Mouse (Mus musculus): Measurements from ENCODE around the gene B4galnt3.

DNA sequence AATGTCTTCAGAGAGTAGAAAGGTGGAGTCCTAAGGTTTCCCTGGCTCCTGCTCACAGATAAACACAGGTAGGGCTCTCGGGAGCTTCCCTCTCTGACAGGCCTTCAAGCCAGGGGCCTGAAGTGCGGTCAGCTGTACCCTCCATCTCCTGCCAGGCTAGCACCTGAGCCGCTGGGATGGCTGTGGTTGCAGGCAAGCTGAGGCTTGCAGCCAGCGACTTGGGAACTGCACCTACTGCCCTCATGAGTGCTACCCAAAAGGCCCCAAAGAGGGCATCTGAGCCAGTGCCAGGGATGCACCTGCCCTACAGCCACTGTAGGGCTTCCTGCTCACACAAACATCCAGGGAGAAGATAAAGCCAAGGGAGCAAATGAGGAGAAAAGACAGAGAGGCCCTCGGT, 53.9 kb downstream of the B4galnt3 start:
- TF ChIP-seq POLR2A (IDR thresholded peaks at IDR 0.05; ENCODE audit: low read depth, low read length) (no peak), CTCF (IDR thresholded peaks at IDR 0.05; ENCODE audit: borderline replicate concordance, insufficient read depth, low read length) (no peak)
